Mouse (Mus musculus) thymus, adult 2 months (tissue): ENCODE data around the gene Ifitm1.

ENCODE experiments used
- CTCF ChIP-seq: fragments of 200-500 bp; IDR thresholded peaks from 2 replicates; pipeline ENCODE4 v1.5.1; 2012; ENCODE audit warnings: mild to moderate bottlenecking, control low read depth, low read length, moderate library complexity, borderline replicate concordance; ENCODE audit not compliant: control insufficient read depth, poor library complexity, insufficient read depth; ENCODE audit errors: extremely low read depth
- POLR2A ChIP-seq: fragments of 200-500 bp; IDR thresholded peaks from 2 replicates; pipeline ENCODE4 v1.6.1; 2012; ENCODE audit warnings: mild to moderate bottlenecking, low read length, control low read depth, moderate library complexity; ENCODE audit not compliant: control insufficient read depth, poor library complexity, insufficient read depth; ENCODE audit errors: extremely low read depth

DNA sequence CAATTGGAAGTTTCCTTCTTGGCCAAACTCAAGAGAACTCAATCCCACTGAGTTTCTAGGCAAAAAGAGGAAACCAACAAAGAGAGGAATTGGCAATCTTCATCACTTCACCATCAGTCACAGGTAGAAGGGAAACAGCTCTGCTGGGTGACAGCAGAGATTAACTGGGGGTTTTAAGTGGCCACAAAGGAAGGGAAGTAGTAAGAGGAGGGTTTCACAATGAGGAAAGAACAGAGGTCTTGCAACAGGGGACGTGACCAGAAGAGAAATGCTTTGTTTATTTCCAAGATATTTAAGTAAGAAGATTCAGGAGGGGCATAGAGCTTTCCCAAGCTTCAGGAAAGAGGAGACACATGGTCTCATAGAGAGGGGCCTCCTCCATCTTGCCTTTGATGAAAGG is 30.8 kb downstream of the Ifitm1 start:
- no peak for TF ChIP-seq POLR2A
- TF ChIP-seq CTCF: no peak
